Mouse (Mus musculus) urinary bladder, adult 18-20 months (tissue): ENCODE measurements around the gene Jade3.

Experiments
- DNase-seq, 2 experiments: peaks; one replicate each; pipeline ENCODE4 v3.0.0; 2022; ENCODE audit warnings: low spot score in 2 of 2, mixed read lengths in 2 of 2

The Jade3 gene

DNA sequence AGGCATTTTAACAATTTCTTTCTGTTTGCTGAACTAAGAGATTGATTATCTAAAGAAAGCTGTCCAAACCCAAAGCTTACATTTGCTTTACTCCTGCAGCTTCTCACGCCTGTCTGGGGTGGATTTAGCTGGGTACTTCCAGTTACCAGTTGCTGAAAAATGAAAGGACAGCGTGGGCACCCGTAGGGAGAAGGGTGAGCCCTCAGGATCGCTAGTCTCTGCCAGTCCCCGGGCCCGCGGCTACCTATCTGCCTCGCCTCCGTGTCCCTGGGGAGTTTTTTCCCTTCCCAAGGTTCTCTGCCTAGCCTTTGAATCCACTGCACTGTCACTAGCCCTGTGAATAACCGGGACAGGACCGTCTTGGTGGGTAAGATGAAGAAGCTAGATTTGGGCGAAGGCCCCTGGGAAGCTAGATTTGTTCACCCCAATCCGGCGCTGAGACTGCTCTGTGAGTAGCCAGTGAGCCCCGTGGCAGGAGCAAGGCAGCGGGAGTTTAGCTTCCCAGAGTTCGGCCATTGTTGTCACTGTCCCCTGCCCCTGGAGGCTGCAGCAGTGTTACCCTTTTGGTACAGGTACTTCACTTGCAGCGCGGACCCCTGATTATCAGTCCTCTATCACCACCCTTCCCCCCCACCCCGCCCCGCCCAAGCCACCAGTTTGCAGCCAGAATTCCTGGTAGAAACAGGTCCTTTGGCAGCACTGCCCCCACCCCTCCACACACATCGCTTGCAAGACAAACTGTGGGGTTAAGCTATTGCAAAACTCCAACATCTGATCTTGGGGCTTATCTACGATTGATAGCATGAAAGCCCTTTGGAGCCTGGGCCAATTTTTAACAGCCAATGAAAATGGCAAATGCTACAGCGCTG is 122.8 kb downstream of the Jade3 start:
- DNase-seq: no peak

DNA sequence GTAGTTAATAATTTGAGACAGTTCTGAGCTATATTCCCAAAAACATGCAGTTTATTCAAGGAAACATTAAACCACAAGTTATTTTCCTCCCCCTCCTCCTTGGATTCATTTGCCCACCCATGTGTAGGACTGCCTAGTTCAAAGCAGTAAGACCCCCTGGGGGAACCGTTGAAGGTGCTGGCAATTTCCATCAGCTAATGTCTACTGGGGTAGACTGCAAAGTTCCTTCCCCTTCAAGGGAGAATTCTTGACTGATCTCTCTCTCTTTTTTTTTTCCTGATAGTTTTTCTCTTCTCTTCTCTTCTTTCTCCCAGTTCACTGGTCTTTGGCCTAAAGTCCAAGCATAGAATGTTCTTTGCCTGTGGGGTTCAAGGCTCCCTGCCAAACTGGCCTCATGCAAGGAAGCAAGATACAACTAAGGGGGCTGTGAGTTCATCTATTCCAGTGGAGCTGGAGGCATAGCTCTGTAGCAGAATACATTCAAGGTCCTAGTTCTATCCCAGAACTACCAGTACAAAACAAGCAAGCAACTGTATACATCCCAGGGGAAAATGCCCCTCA is 123.5 kb downstream of the Jade3 start:
- DNase-seq: no peak

DNA sequence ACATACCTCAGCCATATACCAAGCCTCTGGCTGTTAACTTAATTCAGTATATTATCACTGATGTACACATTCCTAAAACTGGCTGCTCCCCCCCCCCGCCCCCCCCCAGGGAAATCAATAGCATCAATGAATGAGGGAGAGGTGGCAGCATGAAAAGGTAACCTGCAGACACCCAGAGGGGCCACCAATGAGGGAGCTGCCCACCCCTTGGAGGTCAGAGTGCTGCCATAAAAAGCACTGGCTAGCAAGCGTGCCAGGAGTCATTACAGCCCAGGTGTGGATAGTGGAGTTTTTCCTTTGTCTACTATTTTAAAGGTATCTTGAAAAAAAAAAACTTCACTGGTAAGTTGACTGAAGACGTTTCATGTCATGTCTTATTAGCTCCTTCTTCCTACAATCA is 124.0 kb downstream of the Jade3 start, which contains the start of gene Rgn:
TSS of gene Rgn (plus strand) at position 256 of the 400 bp plus-strand sequence.
- DNase-seq: no peak

DNA sequence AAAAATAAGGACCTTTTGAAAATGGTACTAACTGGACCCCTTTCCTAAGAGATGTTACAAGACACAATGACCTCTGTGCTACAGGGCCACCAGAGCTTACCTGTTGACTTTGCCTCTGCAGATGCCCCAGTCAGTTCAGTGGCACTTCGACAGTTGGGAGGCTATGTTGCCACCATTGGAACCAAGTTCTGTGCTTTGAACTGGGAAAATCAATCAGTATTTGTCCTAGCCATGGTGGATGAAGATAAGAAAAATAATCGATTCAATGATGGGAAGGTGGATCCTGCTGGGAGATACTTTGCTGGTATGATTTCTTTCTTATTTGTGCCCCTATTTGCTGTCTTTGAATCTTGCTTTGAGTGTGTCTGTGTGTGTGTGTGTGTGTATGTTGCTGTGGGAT is 126.7 kb downstream of the Jade3 start:
- DNase-seq: no peak

DNA sequence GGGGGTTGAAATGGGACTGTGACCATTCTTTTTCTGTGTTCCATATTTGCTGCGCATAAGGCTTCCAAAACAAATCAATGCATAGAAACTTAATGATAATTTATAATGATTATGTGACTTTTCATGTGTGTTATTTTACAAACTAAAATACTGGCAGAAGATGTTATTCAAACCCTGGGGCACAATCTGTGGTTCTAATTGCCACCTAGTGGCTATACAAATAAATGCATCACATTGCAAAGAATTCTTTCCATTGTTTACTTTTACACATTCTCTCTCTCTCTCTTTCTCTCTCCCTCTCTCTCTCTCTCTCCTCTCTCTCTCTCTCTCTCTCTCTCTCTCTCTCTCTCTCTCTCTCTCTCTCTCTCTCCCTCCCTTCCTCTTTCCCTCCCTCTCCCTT is 136.4 kb downstream of the Jade3 start:
- DNase-seq: no peak

DNA sequence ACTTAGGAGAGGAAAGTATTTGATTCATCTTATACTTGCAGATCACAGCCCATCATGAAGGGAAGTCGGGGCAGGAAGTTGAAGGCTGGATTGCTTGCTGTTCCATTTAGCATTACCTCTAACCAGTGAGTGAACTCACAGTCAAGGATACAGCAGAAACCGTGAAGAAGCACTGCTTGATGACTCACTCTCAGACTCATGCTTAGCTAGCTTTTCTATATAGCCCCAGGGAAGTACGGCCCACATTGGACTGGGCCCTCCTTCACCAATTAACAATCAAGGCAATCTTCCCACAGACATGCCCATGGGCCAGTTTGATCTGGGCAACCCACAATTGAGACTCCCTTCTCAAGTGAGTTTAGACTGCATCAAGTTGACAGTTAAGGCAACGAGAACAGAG is 138.5 kb downstream of the Jade3 start:
- DNase-seq: no peak
